11 mouse cellular contexts compared by ENCODE assay signal in the genomic region with DNA sequence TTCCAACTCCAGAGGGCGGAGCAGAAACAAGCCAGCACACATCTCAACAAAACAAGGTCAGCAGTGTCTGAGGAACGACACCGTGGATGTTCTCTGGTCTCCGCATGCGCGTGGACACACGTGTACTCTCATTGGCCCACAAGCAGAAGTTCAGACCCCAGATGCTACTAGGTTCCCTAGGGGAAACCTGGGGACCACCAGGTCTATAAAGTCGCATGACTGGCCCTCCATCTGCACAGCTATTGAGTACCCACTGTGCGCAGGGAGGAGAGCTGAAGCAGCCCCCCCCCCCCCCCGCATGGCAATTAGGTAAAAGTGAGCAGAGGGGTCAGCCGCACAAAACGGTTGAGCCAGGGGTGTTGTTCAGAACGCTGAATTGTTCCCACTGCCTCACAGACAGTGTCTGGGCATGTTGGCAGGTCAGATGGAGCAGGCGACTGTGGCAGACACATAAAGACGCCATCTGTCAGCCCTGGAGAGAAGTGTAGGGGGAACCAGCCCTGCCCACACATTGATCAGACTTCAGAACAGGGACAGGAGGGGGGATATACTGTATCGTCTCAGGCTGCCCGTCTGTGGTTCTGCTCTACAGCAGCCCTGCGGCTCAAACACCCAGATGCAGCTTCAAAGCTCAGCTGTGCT. TPM values are rescaled to one million over a fixed set of nuclear protein-coding genes. Genes with fewer than 3 reads are reported as not detected.
DNase-seq lines count a peak whose midpoint lies in the region; ATAC-seq lines count a peak whose summit lies in the region.
"Had no signal": no experiment of that assay in that cellular context is flagged by ENCODE, and none has a peak within 500 bp of the region (broad histone marks: within the 10 kb centered on the region; RNA-seq: fewer than 3 reads in every experiment).

No protein-coding gene starts in this region.

- peaks cover 11% of the 10 kb centered on the region for H3K27me3 ChIP-seq in embryonic facial prominence, embryonic 10.5 days (replicated peaks; ENCODE audit: low read depth, poor library complexity, severe bottlenecking)
- no peaks in the 10 kb centered on the region for H3K27me3 ChIP-seq in hindbrain, embryonic 14.5 days (ENCODE audit: control insufficient read depth, insufficient read depth, low read length)

- H3K9me3 ChIP-seq in embryonic facial prominence, embryonic 10.5 days: no peaks in the 10 kb centered on the region
- no peaks in the 10 kb centered on the region for H3K9me3 ChIP-seq in hindbrain, embryonic 14.5 days (ENCODE audit: control insufficient read depth, low read length)

- no peak overlapping the region for H3K4me2 ChIP-seq in hindbrain, embryonic 14.5 days (replicated peaks)

- peaks cover 76% of the 10 kb centered on the region for H3K4me1 ChIP-seq in embryonic facial prominence, embryonic 10.5 days
- H3K4me1 ChIP-seq in hindbrain, embryonic 14.5 days (replicated peaks; ENCODE audit: control insufficient read depth, insufficient read depth, low read length): peaks cover 14% of the 10 kb centered on the region

- intact Hi-C loops in left cerebral cortex, postnatal 4 days (cut with DNase I): loop anchor here (10.0 kb wide), 1 partner anchor 139 kb away; no protein-coding TSS in a partner anchor

- no peaks in the 10 kb centered on the region for H3K36me3 ChIP-seq in embryonic facial prominence, embryonic 10.5 days (replicated peaks)
- H3K36me3 ChIP-seq in hindbrain, embryonic 14.5 days (replicated peaks; ENCODE audit: control insufficient read depth, insufficient read depth): no peaks in the 10 kb centered on the region

- H3K9ac ChIP-seq in hindbrain, embryonic 14.5 days: peak overlapping the region; percentile 20; the same call in 1 of the 2 replicates

- DNase-seq in left cerebral cortex, postnatal 4 days: peak; percentile 64
- no peak for DNase-seq in left cerebral cortex, adult 11 months (ENCODE audit: low spot score)
- DNase-seq in embryonic facial prominence, embryonic 10.5 days (ENCODE audit: low spot score): no peak
- DNase-seq in hindbrain, embryonic 14.5 days (ENCODE audit: low spot score): peak; percentile 43
- DNase-seq in retina, embryonic 14.5 days (ENCODE audit: low spot score): peak; percentile 59
- no peak for DNase-seq in kidney, adult 18-20 months
- DNase-seq in right cerebral cortex, postnatal 36 days (ENCODE audit: low spot score in 2 of 2): no peak
- no peak for DNase-seq in frontal cortex, postnatal 14 days (ENCODE audit: low spot score in 2 of 2)
- DNase-seq: heart, postnatal 4 days; lung, postnatal 10 days had no signal

- H3K4me3 ChIP-seq in embryonic facial prominence, embryonic 10.5 days: no peak overlapping the region
- no peak overlapping the region for H3K4me3 ChIP-seq in hindbrain, embryonic 14.5 days (replicated peaks; ENCODE audit: low read length)
- H3K4me3 ChIP-seq: left cerebral cortex, adult 2 months had no signal

- H3K27ac ChIP-seq in embryonic facial prominence, embryonic 10.5 days (replicated peaks): peak overlapping the region; percentile 65; the same call in 1 of the 2 replicates
- H3K27ac ChIP-seq in hindbrain, embryonic 14.5 days: no peak overlapping the region
- H3K27ac ChIP-seq: left cerebral cortex, adult 2 months had no signal

- 50% methylated on average over 18 of the region's 18 CpGs for WGBS in embryonic facial prominence, embryonic 10.5 days
- WGBS in hindbrain, embryonic 14.5 days: 22% methylated on average over 18 of the region's 18 CpGs

- ATAC-seq in hindbrain, embryonic 14.5 days (ENCODE audit: low FRiP score): peak; percentile 27; the same call in 1 of the 2 replicates

RNA-seq across cellular contexts. Expression of gene Tldc1, which starts 7.7 kb away (rescaled TPM):
- 10 to 100 TPM; 15.0 to 16.7 TPM for total RNA-seq in left cerebral cortex, postnatal 4 days (2021)
- polyA plus RNA-seq in embryonic facial prominence, embryonic 10.5 days (2016; fragmentation: Nextera tagmentation; extraction: Ambion mirVana): 12.8 and 14.5 TPM in 2 replicates
- polyA plus RNA-seq in hindbrain, embryonic 14.5 days (2014; fragmentation: Nextera tagmentation; extraction: Ambion mirVana): 6.5 and 7.4 TPM in 2 replicates

RNA-seq across cellular contexts. Expression of gene Cotl1, which starts 54.5 kb away (rescaled TPM):
- total RNA-seq in left cerebral cortex, postnatal 4 days (2021): 100 to 1,000 TPM; 208 to 215 TPM
- 137 and 149 TPM in 2 replicates for polyA plus RNA-seq in embryonic facial prominence, embryonic 10.5 days (2016; fragmentation: Nextera tagmentation; extraction: Ambion mirVana)
- polyA plus RNA-seq in hindbrain, embryonic 14.5 days (2014; fragmentation: Nextera tagmentation; extraction: Ambion mirVana): 238 and 309 TPM in 2 replicates

Comparison
In these comparisons a context has a peak if more than half of its experiments do, and no peak if none do; other contexts are left out.
1. DNase-seq: peak in left cerebral cortex, postnatal 4 days (single experiment), hindbrain, embryonic 14.5 days (single experiment) and retina, embryonic 14.5 days (single experiment); none in left cerebral cortex, adult 11 months (single experiment), embryonic facial prominence, embryonic 10.5 days (single experiment), kidney, adult 18-20 months (single experiment), right cerebral cortex, postnatal 36 days (0 of 2) and frontal cortex, postnatal 14 days (0 of 2).